Mouse (Mus musculus) MEL (cell line): ENCODE measurements around the gene Nop14. TPM values are rescaled to one million over a fixed set of nuclear protein-coding genes. Genes with fewer than 3 reads are reported as not detected.

Experiments
- DNase-seq: peaks from one replicate; pipeline ENCODE4 v3.0.0; 2011; ENCODE audit warnings: low read depth, low spot score
- H3K27ac ChIP-seq: 2 replicates; pipeline ENCODE4 v1.5.1; 2012; ENCODE audit warnings: low read depth, mild to moderate bottlenecking, control low read depth, low read length, moderate library complexity; ENCODE audit not compliant: control insufficient read depth
- H3K27me3 ChIP-seq, 2 experiments: fragments of 150-350 bp in 1 of 2; sonication (generic) in 1 of 2; 2 replicates each; pipeline ENCODE4 v1.6.1; 2012; ENCODE audit warnings: low read length in 2 of 2, mild to moderate bottlenecking in 2 of 2, improper control_type of control experiment in 1 of 2, moderate library complexity in 1 of 2; ENCODE audit not compliant: insufficient read depth in 2 of 2, control insufficient read depth in 1 of 2
- H3K36me3 ChIP-seq, 2 experiments: 2 replicates each; pipeline ENCODE4 v1.6.1; 2012 to 2014; ENCODE audit warnings: low read length in 2 of 2, improper control_type of control experiment in 1 of 2, inconsistent platforms in 1 of 2, mild to moderate bottlenecking in 1 of 2; ENCODE audit not compliant: insufficient read depth in 2 of 2, control insufficient read depth in 1 of 2
- H3K4me1 ChIP-seq, 2 experiments: fragments of 150-350 bp in 1 of 2; sonication (generic) in 1 of 2; 2 replicates each; pipeline ENCODE4 v1.6.1; 2012; ENCODE audit warnings: low read length in 2 of 2, improper control_type of control experiment in 1 of 2, mild to moderate bottlenecking in 1 of 2; ENCODE audit not compliant: insufficient read depth in 2 of 2, control insufficient read depth in 1 of 2
- H3K4me3 ChIP-seq, 2 experiments: fragments of 150-350 bp in 1 of 2; sonication (generic) in 1 of 2; 2 replicates each; pipeline ENCODE4 v1.5.1; 2012; ENCODE audit warnings: low read depth in 2 of 2, low read length in 2 of 2, mild to moderate bottlenecking in 2 of 2, moderate library complexity in 2 of 2, control low read depth in 1 of 2, improper control_type of control experiment in 1 of 2; ENCODE audit not compliant: control insufficient read depth in 1 of 2, insufficient read depth in 1 of 2
- H3K79me2 ChIP-seq: 2 replicates; pipeline ENCODE4 v1.6.1; 2012; ENCODE audit warnings: mild to moderate bottlenecking, low read length, moderate library complexity; ENCODE audit not compliant: control insufficient read depth, poor library complexity, insufficient read depth
- H3K9ac ChIP-seq: 2 replicates; pipeline ENCODE4 v1.6.1; 2012; ENCODE audit warnings: low read depth, mild to moderate bottlenecking, control low read depth, low read length, moderate library complexity; ENCODE audit not compliant: control insufficient read depth, poor library complexity, severe bottlenecking
- H3K9me3 ChIP-seq: fragments of 150-350 bp; sonication (generic); replicated peaks from 2 replicates; pipeline ENCODE4 v1.6.1; 2012; ENCODE audit warnings: mild to moderate bottlenecking, low read length, improper control_type of control experiment, moderate library complexity; ENCODE audit not compliant: insufficient read depth
- CHD2 ChIP-seq: IDR thresholded peaks from 2 replicates; pipeline ENCODE4 v1.6.1; 2011; ENCODE audit warnings: low read length, improper control_type of control experiment
- HCFC1 ChIP-seq: IDR thresholded peaks from 2 replicates; pipeline ENCODE4 v1.6.1; 2012; ENCODE audit warnings: low read depth, mild to moderate bottlenecking, inconsistent platforms, low read length, improper control_type of control experiment, moderate library complexity
- POLR2AphosphoS5 ChIP-seq: IDR thresholded peaks from 2 replicates; pipeline ENCODE4 v1.6.1; 2012; ENCODE audit warnings: low read depth, borderline replicate concordance, mild to moderate bottlenecking, inconsistent platforms, low read length, moderate library complexity, mixed read lengths
- polyA plus RNA-seq, 2 experiments: library from polyadenylated mRNA; stranded (reverse) in 1 of 2; unstranded in 1 of 2; fragments of >175 nt in 1 of 2; fragments of >200 nt in 1 of 2; gene quantifications; 2 replicates each; pipeline versions ENCODE4 v1.2.1 to v1.2.4; 2012; ENCODE audit warnings: low replicate concordance in 2 of 2, low read depth in 1 of 2; ENCODE audit not compliant: insufficient read length in 2 of 2, insufficient read depth in 1 of 2, missing spikeins in 1 of 2
- total RNA-seq: library from RNA; depleted of rRNA; stranded (reverse); fragments of 300-350 nt; gene quantifications from 2 replicates; pipeline ENCODE4 v1.2.3, GENCODE M21; 2012; rRNA removed

Nop14 gene
- total and polyA plus RNA-seq, 3 experiments: 101 to 132 TPM; not detected in 1

DNA sequence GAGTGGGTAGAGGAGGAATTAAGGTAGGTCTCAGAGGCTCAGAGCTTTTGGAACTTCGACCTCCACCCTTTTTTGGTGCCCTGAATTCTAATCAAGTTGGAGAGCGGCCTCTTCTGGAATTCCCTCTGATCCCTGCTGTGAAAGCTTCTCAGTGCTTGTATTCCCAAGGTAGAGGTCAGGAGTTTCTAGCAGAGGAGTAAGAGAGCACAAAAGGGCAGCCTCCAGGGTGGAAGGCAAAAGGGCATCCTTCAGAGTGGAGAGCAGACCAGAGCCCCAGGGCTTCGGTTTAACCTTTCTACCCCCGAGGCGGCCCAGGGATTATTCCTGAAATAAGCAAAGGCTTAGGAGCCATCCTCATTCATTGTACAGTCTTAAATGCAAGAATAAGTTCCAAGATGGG is 69.9 kb downstream of the Nop14 start:
- TF ChIP-seq CHD2 (no peak), HCFC1 (no peak), POLR2AphosphoS5 (no peak)
- no peak for DNase-seq
- H3K79me2 ChIP-seq: peaks cover 2% of the 10 kb centered on the region; the same call in 1 of the 2 replicates
- H3K27ac ChIP-seq: no peak overlapping the region
- no peaks in the 10 kb centered on the region for H3K4me1 ChIP-seq
- no peak overlapping the region for H3K9ac ChIP-seq
- H3K4me3 ChIP-seq: no peak overlapping the region
- no peaks in the 10 kb centered on the region for H3K9me3 ChIP-seq
- H3K36me3 ChIP-seq: no peaks in the 10 kb centered on the region
- no peaks in the 10 kb centered on the region for H3K27me3 ChIP-seq

Other genes with a start within 250 kb of the Nop14 start
- 22.5 and 27.0 TPM in 2 replicates for gene Tnip2, start 146.2 kb downstream of the Nop14 start, total RNA-seq
- 10 to 100 TPM; 30.6 to 89.4 TPM for gene Tnip2, start 146.2 kb downstream of the Nop14 start, polyA plus RNA-seq
- 7.1 and 7.9 TPM in 2 replicates for gene Sh3bp2, start 134.3 kb downstream of the Nop14 start, total RNA-seq
- gene Sh3bp2, start 134.3 kb downstream of the Nop14 start, polyA plus RNA-seq: 10 to 100 TPM in 1 of 2 experiments, not detected in 1; 12.0 TPM
- gene Add1, start 86.5 kb downstream of the Nop14 start, total RNA-seq: 54.6 and 79.3 TPM in 2 replicates
- gene Add1, start 86.5 kb downstream of the Nop14 start, polyA plus RNA-seq: 100 to 1,000 TPM in 1 of 2 experiments, not detected in 1; 127 TPM
- 106 and 136 TPM in 2 replicates for gene Mfsd10, start 22.9 kb downstream of the Nop14 start, total RNA-seq
- gene Mfsd10, start 22.9 kb downstream of the Nop14 start, polyA plus RNA-seq: 100 to 1,000 TPM in 1 of 2 experiments, not detected in 1; 296 TPM
- gene Grk4, start 231 bp upstream of the Nop14 start, total RNA-seq: 0.42 and 0.81 TPM in 2 replicates
- gene Grk4, start 231 bp upstream of the Nop14 start, polyA plus RNA-seq: under 1 TPM in 1 of 2 experiments, not detected in 1; 0.70 TPM
- gene Htt, start 101.6 kb upstream of the Nop14 start, total RNA-seq: 27.0 and 27.5 TPM in 2 replicates
- 10 to 100 TPM in 1 of 2 experiments, not detected in 1; 33.0 TPM for gene Htt, start 101.6 kb upstream of the Nop14 start, polyA plus RNA-seq
- 0.26 and 0.27 TPM in 2 replicates for gene Msantd1, start 247.9 kb upstream of the Nop14 start, total RNA-seq
- gene Msantd1, start 247.9 kb upstream of the Nop14 start, polyA plus RNA-seq: under 1 TPM in 1 of 2 experiments, not detected in 1; 0.88 TPM